Mouse (Mus musculus) adrenal gland, adult 18-20 months (tissue): ENCODE measurements at regions not wholly inside any gene's neighbourhood (a gene's known extent, or its start where the extent isn't known, plus 50 kb on each side); places are given as distances from the start of the nearest gene placed in this dataset.

Source experiments
- DNase-seq, 2 experiments: peaks; one replicate each; pipeline ENCODE4 v3.0.0; 2021 to 2022; ENCODE audit warnings: low spot score in 2 of 2

DNA sequence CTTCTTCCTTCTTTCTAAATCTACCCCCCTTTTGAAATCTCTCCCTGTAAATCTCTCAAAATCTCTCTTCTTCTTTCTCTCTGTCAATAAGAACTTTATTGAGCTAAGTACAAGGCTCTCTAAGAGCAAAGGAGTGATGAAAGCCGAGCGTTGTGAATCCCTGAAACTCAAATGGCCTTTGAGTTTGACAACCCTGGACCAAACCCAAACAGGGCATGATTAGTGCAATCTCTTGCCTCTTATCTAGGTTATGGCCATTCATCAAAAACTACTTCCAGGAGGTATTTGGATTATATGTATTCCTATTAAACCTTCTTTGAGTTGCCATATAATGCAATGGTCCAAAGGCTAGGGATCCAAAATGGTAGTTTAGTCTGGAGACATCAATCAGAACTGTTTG lies 304.0 kb downstream of the Inhba start:
- no peak for DNase-seq

DNA sequence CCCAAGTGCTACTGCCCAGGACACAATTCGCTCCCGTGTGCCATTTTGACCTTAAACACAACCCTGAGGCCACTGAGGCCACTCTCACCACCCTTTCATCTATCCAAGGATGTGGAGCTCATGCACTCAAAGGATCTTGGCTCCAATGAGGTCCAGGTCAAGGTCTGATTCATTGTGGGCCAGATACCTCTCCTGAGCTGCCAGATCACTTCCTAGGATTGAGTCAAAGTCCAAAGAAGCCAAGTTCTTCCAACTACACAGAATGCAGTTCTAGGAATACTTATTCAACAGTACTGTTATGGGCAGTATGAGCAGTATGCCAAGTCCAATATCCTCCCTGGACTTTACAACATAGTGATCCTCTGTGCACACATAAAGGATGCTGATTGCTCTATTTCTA lies 304.9 kb downstream of the Inhba start:
- no peak for DNase-seq

DNA sequence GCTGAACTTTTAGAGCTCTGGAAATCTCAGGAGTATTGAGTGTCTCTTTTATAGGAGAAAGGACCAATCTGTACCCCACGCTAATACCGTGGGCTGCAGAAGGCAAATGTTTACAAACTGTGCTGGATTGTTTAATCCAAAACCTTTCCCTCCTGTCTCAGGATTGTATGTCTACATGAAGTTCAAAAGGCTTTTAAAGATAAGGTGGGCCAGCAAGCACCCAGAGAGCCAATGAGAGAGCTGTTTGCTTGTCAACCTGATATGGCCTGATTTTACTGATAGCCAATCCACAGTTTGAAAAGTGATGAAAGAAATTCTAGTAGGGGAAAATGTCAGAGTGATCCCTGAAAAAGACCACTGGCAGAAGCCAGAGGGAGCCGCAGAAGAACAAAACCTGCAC lies 305.8 kb downstream of the Inhba start:
- DNase-seq = no peak

DNA sequence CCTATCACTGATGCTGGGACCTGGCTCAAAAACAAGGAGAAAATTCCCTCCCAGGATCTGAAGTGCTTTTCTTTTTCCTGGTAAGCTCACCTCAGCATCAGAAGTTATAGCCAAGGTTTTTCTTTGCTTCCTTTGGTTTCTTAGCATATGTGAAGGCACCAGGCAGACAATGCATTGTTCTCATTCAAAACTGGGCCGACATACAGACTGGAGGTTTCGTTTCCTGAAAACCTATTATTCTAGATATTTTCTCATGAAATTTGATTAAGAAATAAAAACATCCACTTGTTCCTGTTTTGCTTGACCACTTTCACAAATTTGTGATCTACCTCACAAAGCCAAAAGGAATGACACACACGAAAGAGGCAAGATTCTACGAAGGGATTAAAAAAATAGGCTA lies 308.7 kb downstream of the Inhba start:
- DNase-seq = no peak

DNA sequence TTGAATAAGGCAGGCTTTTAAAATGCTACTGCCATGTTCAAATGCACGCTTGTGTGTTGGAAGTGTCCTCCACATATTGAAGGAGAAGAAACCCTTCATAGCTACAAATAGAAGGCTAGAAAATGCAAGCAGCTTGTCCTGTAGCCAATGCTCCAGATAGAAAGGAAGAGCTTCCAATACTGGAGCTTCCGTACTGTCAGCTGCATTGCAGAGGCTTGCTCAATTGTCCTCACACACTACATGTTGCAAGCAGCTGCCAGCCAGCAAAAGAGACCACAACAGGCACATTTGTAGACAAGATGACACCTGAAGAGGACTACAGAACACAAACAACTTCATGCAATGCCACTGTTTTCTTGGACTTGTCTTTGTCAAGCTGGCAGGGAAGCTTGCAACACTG lies 314.0 kb downstream of the Inhba start:
- no peak for DNase-seq

DNA sequence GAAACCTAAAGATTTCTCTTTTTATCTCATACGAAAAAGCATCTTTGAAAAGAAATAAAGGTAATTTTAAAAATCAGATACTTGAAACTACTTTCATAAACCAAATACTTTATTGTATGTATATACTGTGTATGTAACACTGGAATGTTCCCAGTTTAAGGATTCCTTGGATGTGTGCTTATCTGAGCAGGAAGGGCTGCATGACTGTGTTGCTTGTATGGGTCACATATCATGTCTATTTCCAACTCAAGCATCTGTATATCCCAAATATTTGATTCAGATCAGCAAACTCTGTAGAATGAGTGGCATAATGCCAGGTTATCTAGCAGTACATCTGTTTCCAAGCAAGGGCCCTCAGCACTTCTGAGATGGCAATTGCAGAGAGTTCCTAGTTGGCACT lies 330.1 kb downstream of the Inhba start:
- DNase-seq = no peak

DNA sequence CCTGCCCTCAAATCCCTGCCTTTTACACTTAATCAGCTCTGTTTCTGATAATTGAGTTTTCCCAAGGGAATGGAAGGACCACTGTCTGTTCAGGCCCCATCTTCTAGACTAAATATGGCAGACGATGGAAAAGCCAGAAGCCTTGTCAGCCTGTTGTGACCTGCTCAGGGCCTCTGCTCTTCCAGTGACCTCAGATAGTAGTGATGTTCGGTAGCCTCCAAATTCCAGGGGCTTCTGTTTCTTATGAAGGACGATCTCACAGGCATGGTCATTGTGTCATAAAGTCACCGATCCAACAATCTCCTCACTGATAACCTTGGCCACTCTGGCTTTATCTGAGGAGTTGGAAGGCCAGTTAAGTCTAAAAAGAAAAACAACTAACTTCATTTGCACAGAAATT lies 330.5 kb downstream of the Inhba start:
- DNase-seq = no peak

DNA sequence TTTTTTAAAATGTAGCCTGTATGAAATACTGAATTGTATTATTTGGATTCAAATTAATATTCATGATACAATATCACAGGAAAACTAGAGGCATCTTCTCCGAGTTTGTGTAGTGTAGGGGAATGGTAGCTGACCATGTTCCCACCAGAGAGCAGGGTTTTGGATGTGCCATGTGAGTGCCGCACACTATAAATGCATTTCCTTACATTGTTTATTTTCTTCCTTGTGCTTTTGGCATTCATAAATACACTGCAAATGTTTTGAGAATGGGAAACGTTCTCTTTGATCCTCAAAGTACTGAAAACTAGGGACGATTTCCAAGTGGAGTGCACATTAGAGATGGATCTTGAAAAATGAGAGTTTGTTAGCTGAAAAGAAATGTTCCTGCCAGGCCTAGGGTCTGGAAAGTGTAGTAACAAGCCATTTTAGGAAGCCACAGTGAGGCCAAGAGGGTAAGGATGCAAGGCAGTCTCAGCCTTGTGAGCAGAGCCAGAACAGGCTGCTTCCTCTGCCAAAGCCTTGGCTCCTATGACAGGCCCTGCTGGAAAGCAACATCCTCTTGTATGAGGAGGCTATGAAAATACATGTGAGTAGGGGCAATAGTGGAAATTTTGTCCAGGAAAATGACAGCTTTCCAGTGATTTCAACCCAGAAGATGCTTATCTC lies 331.8 kb downstream of the Inhba start:
- no peak for DNase-seq

DNA sequence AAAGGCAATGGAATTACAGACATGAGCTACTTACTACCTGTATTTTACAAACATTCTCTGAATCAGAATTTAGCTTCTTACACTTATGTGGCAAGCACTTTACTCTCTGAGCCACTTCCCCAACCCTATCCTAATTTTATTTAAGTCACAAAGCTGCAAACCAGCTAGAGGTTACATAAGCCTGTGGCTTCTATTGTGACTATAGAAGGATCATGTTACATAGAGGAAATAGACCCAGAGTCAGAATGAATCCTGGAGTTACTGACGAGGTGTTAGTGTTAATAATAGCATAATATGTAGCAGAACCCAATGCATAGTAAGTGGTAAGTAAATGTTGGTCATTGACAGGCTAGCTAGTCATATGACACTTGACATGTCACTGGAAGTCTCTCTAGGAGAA lies 337.7 kb downstream of the Inhba start:
- DNase-seq = no peak

DNA sequence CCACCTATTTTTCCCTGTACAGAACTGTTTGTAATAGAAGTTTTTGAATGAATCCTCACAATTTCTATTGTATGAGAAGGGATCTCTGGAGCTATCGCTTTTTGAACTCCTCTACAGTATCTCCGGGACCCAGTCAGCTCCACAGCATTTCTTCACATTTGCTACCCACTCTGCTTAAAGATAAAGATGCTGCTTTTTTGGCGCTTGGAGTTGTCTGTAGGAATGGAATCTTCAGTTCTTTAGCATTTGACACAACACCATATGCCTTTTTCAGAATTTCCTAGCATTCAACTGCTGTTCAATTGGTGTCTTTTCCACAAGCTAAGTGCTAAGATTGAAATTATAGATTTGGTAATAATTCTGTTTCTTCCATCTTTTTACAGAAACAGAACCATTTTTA lies 338.4 kb downstream of the Inhba start:
- DNase-seq = no peak

DNA sequence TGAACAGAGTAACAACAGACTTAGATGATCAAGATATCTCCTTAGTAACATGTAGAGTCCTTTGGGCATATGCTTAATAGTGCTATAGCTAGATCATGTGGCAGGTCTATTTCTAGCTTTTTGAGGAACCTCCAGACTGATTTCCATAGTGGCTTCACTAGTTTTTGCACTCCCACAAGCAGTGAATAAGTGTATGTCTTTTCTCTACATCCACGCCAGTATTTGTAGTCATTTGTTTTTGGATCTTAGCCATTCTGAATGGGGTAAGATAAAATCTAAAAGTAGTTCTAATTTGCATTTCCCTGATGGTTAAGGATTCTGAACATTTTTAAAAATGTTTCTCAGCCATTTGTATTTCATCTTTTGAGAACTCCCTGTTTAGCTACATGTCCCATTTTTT lies 343.7 kb downstream of the Inhba start:
- no peak for DNase-seq

DNA sequence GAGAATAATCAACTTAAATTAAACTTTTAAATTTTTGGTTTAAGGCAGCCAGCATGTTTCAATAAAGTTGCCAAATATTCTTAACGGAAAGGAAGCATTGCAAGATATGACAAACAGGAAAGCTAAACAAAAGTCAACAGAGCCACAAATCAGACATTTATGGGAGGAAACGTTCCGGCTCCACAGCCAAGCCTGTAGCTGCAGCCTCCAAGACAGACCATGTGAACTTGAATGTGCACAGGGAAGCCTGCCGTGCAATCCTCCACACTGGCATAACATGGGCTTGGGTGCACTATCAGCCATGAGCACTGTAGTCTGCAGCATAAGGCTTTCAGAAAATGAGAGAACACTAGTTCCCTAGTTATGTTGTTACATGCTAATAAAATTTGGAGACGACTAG lies 367.8 kb downstream of the Inhba start:
- DNase-seq = no peak

DNA sequence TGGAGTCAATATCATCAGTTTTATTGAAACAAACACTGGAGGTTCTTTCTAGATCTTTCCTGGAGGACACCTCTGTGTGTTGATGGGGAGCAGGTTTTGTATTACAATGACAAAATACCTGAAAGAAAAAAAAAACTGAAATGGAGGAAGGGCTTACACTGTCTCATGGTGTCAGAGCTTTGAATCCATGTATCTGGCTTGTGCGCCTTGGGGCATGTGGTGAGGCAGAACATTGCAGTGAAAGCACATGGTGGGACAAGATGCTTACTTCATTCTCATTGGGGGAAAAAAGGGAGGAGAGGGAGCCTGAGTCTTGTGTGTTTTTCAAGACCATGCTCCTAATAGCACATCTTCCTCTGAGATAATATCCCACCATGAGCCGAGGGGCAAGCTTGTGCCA lies 368.3 kb downstream of the Inhba start:
- DNase-seq = no peak

DNA sequence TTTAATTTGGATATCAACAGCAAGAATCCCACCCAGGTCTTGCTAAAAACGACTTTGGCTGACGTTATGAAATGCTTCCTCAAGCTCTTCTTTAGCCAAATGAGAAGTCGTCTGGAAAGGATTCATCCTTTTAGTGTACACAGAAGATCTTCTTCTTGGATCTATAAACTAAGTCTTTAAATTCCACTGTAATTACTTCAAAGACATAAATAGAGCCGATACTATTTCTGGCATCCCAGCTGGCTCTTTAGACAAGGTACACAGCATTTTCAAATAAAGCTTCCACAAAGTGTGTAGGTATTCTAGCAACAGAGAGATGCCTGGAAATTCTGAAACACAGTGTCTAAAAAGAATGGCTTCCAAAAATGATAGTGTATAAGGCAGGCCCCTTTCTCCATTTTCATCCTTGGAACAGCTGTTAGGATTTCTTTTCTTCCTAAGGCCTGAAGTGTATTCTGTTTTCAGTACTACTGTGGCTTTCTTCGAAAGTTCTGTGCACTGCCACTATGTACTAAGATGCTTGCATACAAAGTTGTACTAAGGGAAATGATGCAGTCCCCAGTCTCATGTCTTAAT lies 371.4 kb downstream of the Inhba start:
- DNase-seq = no peak

DNA sequence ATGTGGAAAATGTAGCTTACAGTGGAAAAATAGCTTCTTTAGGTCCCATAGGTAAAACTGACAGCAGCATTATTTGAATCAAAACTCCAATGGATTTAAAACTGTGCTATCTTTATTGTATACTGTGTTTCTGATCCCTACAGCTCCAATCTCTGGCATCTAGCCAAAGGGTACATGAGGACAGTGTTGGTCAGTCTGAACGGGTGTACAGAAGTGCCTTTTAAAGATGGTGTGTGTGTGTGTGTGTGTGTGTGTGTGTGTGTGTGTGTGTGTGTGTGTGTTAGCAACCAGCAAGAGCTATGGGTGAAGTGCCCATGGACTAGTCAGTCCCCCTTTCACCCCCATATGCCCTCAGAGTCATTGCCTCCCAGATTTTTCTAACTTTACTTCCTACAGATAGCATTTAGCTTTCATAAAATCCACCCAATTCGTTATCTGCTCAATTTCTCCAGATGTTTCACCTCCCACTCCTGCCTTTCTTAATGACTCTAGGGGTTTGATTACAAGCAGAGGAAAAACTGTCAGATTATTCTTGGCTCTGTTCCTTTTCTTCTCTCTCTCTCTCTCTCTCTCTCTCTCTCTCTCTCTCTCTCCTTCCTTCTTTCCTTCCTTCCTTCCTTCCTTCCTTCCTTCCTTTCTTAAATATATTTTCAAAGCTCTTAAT lies 404.8 kb downstream of the Inhba start:
- DNase-seq = no peak

DNA sequence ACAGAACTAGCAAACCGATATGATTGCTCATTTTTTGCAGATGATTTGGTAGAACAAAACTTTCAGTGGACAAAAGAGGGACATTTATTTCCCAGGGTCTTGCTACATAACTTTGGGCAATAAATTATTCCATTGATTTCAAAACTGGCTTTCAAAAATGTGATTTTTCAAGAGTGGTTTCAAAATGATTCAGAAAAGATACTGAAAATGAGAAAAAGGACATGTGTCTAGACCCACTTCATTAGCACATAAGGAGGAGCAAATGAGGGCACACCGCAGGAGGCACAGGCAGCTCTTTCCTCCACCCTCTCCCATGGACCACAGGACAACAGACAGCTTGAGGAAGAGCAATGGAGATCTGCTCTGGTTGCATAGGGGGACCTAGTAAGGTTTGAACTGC lies 412.5 kb downstream of the Inhba start:
- no peak for DNase-seq

DNA sequence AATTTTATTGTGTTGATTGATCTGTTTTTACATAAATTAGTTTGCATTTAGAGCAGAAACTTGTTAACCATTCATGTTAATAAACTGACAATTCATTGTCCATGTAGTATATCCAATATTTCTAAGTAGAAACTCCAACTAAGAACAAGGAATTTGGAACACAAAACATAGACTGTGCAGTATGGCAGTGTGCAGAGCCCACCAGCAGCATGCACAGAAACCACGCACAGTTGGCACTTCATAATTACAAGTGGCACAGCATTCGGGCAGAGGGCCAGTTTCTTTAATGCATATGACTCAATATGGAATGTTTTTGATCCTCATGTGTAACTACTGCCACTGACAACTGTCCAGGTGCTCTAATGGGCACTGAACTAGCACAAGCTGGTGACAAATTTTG lies 423.8 kb downstream of the Inhba start:
- no peak for DNase-seq

DNA sequence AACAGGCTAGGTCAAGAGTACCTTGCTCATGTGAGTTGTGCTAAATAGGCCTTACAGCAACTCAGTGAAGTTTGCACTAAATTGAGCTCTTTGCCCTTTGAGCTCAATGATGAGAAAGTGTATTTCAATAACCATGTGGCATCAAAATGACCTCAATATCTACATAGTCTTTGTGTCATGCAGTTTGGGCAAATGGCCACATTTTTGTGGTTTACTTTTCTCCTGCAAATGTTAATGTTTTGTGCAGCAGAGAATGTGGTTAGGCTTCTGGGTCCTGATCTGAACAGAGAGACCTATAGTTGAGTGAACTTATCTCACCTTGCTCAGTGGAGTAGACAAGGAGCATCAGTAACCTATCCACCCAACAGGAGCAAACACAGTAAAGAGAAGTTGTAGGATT lies 441.6 kb downstream of the Inhba start:
- no peak for DNase-seq

DNA sequence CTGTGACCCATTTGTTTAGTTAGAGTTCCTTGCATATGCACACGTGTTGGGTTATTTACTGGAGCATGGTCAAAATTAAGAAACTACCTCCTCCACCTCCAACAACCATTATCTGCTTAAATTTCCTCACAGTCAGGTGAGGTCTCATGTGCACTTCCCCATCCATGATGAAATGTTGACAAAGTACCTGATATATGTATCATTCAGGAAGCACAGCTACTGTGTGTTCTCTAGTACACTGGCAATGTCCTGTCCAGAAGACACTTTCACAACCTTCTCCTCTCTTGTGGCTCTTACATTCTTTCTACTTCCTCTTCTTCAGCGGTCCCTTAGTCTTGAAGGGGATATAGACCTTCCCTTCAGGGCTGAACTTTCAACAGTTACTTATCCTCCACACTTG lies 448.1 kb downstream of the Inhba start:
- no peak for DNase-seq

DNA sequence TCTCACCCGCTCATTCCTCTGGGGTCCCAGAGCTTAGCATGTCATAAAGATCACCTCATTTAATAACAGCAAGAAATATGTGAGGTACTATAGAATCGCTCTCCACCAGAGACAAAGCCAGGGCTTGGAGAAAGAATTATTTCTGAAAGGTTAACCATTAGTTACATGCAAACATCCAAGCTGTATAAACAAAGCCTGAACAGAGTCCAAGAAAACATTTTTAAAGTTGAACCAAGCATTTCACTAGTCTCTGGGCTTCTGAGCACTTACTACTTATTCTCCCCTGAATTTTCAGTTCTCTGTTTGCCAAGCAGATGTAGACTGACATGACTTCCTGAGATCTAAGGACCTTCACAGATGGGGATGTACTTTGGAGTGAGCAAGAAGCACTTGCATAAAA lies 450.0 kb downstream of the Inhba start:
- DNase-seq = no peak

DNA sequence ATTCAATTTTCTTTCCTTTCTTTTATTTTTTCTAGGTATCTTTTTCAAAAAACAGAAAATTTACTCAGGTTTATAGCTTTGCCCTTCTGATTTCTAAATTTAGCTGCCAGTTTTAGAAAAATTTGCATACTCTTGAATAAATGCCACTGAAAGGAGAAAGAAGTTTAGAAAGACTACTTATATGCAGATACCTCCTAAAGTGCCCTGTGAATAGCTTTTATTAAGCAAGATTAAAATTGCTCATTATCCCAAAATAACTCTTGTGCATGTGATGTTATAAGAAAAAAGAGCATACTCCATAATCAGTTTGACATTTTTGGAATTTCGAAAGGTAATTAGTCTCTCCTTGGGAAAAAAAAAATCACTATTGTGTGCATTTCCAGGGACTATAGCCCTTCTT lies 453.2 kb downstream of the Inhba start:
- DNase-seq = no peak

DNA sequence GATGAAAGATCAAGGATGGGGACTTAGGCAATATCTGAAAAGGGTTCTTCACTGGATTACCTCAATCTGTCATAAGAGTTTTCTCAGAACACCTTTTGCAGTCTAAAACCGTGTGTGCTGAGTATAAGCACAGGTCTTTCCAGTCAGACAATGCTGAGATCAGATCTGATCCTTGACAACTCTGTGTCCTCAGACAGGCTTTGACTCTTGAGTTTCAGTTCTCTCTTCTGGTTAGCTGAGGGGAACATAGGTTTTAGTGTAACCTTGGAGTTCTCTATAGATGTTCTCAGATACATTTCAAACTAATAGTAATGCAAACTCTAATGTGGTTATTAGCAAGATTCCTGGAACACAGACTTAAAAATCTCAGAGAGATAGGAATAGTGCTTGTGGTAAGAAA lies 453.7 kb downstream of the Inhba start:
- no peak for DNase-seq

DNA sequence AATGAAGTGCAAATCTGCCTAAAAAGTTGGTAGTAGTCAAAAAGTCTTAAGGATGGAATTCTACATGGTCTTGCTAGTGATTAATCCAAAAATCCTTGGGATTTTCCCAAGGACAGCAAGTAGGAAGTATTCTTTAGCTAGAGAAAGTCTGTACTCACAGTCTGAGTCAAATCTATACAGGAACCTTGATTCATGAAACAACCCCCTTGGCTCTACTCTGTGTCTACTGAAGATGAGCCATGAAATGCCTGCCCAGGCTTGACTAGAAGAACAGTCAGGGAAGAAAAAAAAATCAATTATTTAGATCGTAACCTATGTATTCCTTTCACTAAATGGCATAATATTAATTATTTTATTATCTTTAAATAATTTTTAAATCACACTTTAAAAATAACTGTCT lies 454.2 kb downstream of the Inhba start:
- no peak for DNase-seq
